Mouse (Mus musculus) cerebellum, postnatal 14 days (tissue): ENCODE results near the gene Slc36a4.

Experiments used
- DNase-seq, 2 experiments: peaks; one replicate each; pipeline ENCODE4 v3.0.0; 2021; ENCODE audit warnings: mixed read lengths in 2 of 2

Gene Slc36a4

GRCm38 (mm10) chr9:15727168-15727567 lies 17.6 kb downstream of the Slc36a4 start:
- DNase-seq = no peak

GRCm38 (mm10) chr9:15731758-15732748 lies 22.5 kb downstream of the Slc36a4 start:
- DNase-seq = no peak

GRCm38 (mm10) chr9:15734056-15734866 lies 24.7 kb downstream of the Slc36a4 start:
- DNase-seq = no peak

DNA sequence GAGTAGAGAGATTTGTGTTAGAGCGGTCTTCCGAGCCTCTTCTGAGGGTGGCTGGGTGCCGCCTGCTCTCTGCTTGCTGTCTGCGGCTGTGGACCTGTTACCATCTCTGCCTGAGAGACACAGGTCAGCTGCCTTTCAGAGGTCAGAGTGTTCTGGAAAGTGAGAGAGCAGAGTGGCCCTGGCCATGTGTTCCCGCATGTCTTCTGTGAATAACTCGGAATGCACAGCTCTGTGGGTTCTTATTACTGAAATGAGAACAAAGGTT lies 25.3 kb downstream of the Slc36a4 start:
- no peak for DNase-seq

DNA sequence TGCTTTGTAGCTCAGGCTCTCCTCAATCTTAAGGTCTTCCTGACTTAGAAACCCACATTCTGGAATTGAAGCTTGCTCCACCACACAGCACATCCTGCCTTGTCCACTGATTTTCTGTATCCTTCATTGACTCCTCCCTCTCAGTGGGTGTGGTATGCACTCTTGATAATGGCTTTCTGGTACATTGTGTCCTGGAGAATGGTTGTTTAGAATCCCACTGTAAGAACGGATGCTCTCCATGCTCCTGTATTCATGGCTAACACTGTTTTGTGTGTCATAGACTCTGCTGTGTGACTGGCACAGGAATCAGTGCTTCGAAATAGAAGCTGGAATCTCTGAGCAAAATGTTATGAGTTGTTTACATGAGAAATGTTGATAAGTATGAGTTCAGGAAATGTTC lies 28.0 kb downstream of the Slc36a4 start:
- DNase-seq = no peak

DNA sequence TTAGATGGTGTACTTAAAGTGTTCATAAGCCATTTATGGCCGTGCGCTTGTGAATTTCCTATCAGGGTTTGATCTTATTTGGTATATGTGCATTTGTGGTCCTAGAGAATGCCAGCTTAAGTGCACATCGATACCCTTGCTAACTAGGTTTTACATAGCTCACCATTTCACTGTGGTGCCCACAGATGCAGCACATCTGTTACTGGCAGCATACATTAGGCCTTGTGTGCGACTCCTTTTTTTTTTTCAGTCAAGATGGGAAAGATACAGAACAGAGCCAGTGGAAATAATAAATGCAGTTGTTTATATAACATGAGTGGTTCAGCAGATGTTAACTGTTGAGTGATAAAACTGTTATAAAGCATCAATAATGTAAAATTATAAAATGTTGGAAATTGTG lies 31.9 kb downstream of the Slc36a4 start:
- no peak for DNase-seq

GRCm38 (mm10) chr9:15741931-15742330 lies 32.4 kb downstream of the Slc36a4 start:
- DNase-seq = no peak

- no peak for DNase-seq
These were observed 36.6 kb downstream of the Slc36a4 start for GRCm38 (mm10) chr9:15745985-15746607.

GRCm38 (mm10) chr9:15746636-15747035 lies 37.1 kb downstream of the Slc36a4 start:
- no peak for DNase-seq

GRCm38 (mm10) chr9:15748383-15748782 lies 38.8 kb downstream of the Slc36a4 start:
- no peak for DNase-seq

DNA sequence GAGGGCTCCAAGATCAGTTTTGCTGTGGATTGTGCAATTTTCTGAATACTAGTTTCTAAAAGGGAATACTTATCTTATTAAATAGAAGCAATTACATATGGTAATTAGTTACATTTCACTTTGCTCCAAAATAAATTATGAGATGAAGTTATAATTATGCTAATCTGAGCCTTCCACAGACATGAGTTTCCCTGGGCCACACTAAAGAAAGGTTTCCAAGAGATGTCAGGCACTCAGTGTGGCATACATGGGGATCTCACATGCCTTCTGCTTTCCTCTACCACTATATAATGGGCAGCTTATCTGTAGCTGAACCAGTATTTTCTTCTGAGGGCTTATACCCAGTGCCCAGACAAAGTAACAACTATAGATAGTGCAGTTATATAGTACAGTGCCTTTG lies 49.8 kb downstream of the Slc36a4 start:
- no peak for DNase-seq

GRCm38 (mm10) chr9:15766379-15766778 lies 56.8 kb downstream of the Slc36a4 start:
- no peak for DNase-seq

GRCm38 (mm10) chr9:15766821-15767220 lies 57.3 kb downstream of the Slc36a4 start:
- DNase-seq = no peak

- no peak for DNase-seq
These were observed 63.2 kb downstream of the Slc36a4 start for GRCm38 (mm10) chr9:15772766-15773165.

DNA sequence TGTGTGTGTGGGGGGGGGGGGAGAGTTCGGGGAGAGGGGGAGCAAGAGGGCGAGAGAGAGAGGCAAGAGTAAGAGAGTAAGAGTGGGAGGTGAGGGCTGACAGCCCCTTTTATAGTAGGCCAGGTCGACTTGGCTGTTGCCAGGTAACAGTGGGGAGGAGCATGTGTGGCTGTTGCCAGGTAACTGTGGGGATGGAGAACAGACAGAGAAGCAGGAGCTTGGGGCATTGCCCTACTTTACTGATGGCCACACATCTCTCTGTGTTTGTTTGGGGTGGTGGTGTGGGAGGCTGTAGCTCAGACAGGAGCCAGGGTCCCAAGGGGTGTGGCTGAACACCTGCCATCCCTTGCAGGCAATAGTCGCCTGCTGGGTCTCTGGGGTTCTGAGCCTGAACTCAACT lies 63.9 kb downstream of the Slc36a4 start:
- no peak for DNase-seq

DNA sequence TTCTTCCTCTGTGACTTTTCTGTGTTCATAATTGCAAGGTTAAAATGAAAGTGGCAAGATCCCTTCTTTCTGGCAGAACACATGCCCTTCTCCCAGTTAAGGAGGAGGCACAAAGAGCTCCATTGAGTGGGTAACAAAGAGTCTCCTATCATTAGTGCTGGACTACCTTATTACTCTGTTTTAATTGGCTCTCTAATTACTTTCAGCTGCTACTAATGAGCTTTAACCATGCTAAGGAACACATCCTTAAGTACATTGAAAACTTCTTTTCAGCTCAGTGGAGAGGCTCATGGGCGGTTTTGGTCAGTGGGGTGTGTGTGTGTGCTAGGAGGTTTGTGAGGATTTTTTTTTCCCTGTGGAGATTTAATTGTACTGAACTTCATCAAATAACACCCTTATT lies 65.4 kb downstream of the Slc36a4 start:
- DNase-seq = no peak

- no peak for DNase-seq
These were observed 72.4 kb downstream of the Slc36a4 start for GRCm38 (mm10) chr9:15781936-15782335.

DNA sequence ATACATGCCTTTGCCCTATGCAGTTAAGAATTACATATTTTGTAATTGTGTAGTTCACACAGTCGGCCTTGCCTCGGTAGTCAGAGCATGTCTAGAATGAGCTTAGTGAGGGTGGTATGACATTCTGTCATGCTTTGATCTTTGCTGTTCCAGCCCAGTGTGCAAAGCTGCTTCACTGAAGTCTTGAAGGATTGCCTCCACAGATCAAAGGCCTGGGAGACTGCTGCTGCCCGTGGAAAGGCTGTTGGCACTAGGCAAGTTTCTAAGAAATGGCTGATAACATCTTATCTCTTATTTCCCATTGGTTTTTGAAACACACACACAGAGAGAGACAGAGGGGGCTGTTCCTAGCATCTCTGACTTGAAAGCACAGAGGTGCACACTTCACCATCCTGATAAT lies 76.7 kb downstream of the Slc36a4 start:
- no peak for DNase-seq

DNA sequence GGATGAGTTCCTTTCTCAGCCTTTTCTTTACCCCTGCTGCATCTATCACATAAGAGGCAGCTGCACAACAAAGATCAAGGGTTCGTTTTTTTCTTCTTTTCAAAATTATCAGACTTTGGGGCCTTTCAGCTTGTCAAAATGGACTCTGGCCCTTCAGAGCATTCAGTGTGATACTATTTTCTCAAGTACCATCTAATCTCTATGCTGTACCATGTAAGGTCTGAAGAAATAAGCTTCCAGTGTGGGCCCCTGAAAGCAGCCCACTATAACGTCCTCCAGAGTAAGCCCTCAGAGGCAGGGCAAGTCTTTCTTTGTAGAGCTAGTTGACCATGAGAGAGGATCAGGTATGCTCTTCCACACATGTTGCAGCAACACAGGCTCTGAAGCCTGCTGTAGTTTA lies 77.1 kb downstream of the Slc36a4 start:
- DNase-seq = no peak

- DNase-seq = no peak
These were observed 82.5 kb downstream of the Slc36a4 start for GRCm38 (mm10) chr9:15792076-15792475.
